Mouse (Mus musculus) forebrain, embryonic 13.5 days (tissue): ENCODE measurements around the gene Tmem235. TPM values are rescaled to one million over a fixed set of nuclear protein-coding genes. Genes with fewer than 3 reads are reported as not detected.

ENCODE experiments used
- ATAC-seq: fragments of 200-750 bp; cut with Nextera tagmentation; 2 replicates; pipeline ENCODE4 v1.8.0; 2017
- H3K27ac ChIP-seq: fragments of 300-500 bp; sonication (generic); 2 replicates; pipeline ENCODE4 v1.5.1; 2015; ENCODE audit warnings: inconsistent platforms, mild to moderate bottlenecking, moderate library complexity
- H3K27me3 ChIP-seq: fragments of 300-500 bp; sonication (generic); 2 replicates; pipeline ENCODE4 v1.6.1; 2015; ENCODE audit warnings: mild to moderate bottlenecking, inconsistent platforms
- H3K36me3 ChIP-seq: fragments of 300-500 bp; sonication (generic); 2 replicates; pipeline ENCODE4 v1.6.1; 2015; ENCODE audit warnings: mild to moderate bottlenecking, inconsistent platforms; ENCODE audit not compliant: poor library complexity, severe bottlenecking
- H3K4me1 ChIP-seq: fragments of 300-500 bp; sonication (generic); 2 replicates; pipeline ENCODE4 v1.6.1; 2015; ENCODE audit warnings: inconsistent platforms
- H3K4me2 ChIP-seq: fragments of 300-500 bp; sonication (generic); 2 replicates; pipeline ENCODE4 v1.6.1; 2015; ENCODE audit warnings: inconsistent platforms, mild to moderate bottlenecking, moderate library complexity
- H3K4me3 ChIP-seq: fragments of 300-500 bp; sonication (generic); 2 replicates; pipeline ENCODE4 v1.5.1; 2015; ENCODE audit warnings: mild to moderate bottlenecking, inconsistent platforms
- H3K9ac ChIP-seq: fragments of 300-500 bp; sonication (generic); 2 replicates; pipeline ENCODE4 v1.6.1; 2015; ENCODE audit warnings: mild to moderate bottlenecking, inconsistent platforms
- H3K9me3 ChIP-seq: fragments of 300-500 bp; sonication (generic); replicated peaks from 2 replicates; pipeline ENCODE4 v1.6.1; 2016; ENCODE audit warnings: inconsistent platforms
- WGBS: fragments of 180-500 bp; shearing (Covaris S2); methylation state at CpG from one replicate; pipeline ENCODE4 v1.1.7; 2015; 5-methylcytosine and 5-hydroxymethylcytosine counted together
- polyA plus RNA-seq: library from polyadenylated mRNA; unstranded; fragments of >200 nt; fragmentation: Nextera tagmentation; extraction: Ambion mirVana; gene quantifications from 2 replicates; pipeline ENCODE4 v1.2.1, GENCODE M21; 2015

Gene Tmem235
- polyA plus RNA-seq, 1 experiment from 2014 or later: not detected

DNA sequence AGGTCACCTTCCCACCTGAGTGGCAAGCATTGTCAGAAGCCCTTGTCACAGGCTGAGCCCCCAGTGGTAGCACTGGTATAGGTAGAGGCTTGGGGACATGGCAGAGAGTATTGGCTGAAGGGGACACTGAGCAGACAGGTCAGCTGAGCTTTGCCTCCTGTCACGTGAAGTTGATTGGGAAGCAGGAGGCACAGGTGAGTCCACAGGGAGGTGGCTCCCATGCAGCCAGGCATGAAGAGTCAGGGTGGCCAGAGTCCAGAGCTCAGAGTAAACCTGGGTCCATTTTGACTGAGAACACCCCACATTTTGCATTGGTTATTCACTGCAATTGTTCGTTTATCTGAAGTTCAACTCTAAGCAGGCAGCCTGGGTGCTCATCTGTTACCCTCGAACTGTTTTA, 7.7 kb upstream of the Tmem235 start:
- no peak for ATAC-seq
- H3K27me3 ChIP-seq: no peaks in the 10 kb centered on the region
- H3K4me2 ChIP-seq: no peak overlapping the region
- H3K4me3 ChIP-seq: no peak overlapping the region
- peaks cover 58% of the 10 kb centered on the region for H3K36me3 ChIP-seq
- no peak overlapping the region for H3K27ac ChIP-seq
- H3K9ac ChIP-seq: no peak overlapping the region
- H3K9me3 ChIP-seq: no peaks in the 10 kb centered on the region
- peaks cover 28% of the 10 kb centered on the region for H3K4me1 ChIP-seq
- 89% methylated on average over 3 of the region's 3 CpGs for WGBS

GRCm38 (mm10) chr11:117854241-117854640, 6.3 kb upstream of the Tmem235 start:
- WGBS: 91% methylated on average over 9 of the region's 9 CpGs
- Histone ChIP-seq H3K9ac (no peak overlapping the region), H3K9me3 (no peaks in the 10 kb centered on the region), H3K27me3 (peaks cover 7% of the 10 kb centered on the region; the same call in 1 of the 2 replicates), H3K4me2 (no peak overlapping the region), H3K4me3 (no peak overlapping the region), H3K4me1 (peaks cover 20% of the 10 kb centered on the region), H3K36me3 (peaks cover 58% of the 10 kb centered on the region), H3K27ac (no peak overlapping the region)
- no peak for ATAC-seq

- H3K27me3 ChIP-seq: peaks cover 19% of the 10 kb centered on the region
- no peak overlapping the region for H3K27ac ChIP-seq
- 95% methylated on average over 5 of the region's 5 CpGs for WGBS
- H3K9ac ChIP-seq: no peak overlapping the region
- H3K4me3 ChIP-seq: no peak overlapping the region
- ATAC-seq: no peak
- peaks cover 58% of the 10 kb centered on the region for H3K36me3 ChIP-seq
- H3K4me1 ChIP-seq: peaks cover 12% of the 10 kb centered on the region
- H3K4me2 ChIP-seq: no peak overlapping the region
- H3K9me3 ChIP-seq: no peaks in the 10 kb centered on the region
Observed at GRCm38 (mm10) chr11:117855360-117855759, 5.2 kb upstream of the Tmem235 start.

- peaks cover 56% of the 10 kb centered on the region for H3K36me3 ChIP-seq
- WGBS: 83% methylated on average over 1 of the region's 1 CpGs
- ATAC-seq: no peak
Observed at GRCm38 (mm10) chr11:117855975-117856374, 4.6 kb upstream of the Tmem235 start.

DNA sequence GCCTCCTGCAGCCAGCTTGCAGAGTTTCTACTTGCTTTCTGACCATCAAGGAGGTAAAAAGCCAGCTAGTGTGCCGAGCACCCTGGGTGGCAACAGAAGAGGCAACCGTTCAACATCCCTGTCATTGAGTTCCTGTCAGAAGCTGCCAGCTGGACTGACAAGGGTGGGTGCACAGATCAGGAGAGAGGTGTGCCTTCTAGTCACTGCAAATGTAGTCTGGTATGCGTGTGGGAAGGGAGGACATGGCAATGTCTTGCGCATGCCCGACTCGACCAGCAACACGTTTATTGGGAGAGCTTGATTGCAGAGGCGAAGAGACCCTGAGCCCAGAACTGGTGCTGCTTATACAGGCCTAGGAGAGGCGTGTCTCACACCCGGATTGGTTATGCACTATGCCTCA, 3.1 kb upstream of the Tmem235 start:
- WGBS: 91% methylated on average over 10 of the region's 10 CpGs
- peaks cover 7% of the 10 kb centered on the region; the same call in 1 of the 2 replicates for H3K4me1 ChIP-seq
- peaks cover 49% of the 10 kb centered on the region for H3K36me3 ChIP-seq
- no peak for ATAC-seq
- no peak overlapping the region for H3K4me2 ChIP-seq
- no peak overlapping the region for H3K4me3 ChIP-seq
- H3K9me3 ChIP-seq: no peaks in the 10 kb centered on the region
- H3K9ac ChIP-seq: no peak overlapping the region
- no peak overlapping the region for H3K27ac ChIP-seq
- peaks cover 39% of the 10 kb centered on the region for H3K27me3 ChIP-seq

More at GRCm38 (mm10) chr11:117855975-117856374, 4.6 kb upstream of the Tmem235 start:
- Histone ChIP-seq H3K27ac (no peak overlapping the region), H3K27me3 (peaks cover 25% of the 10 kb centered on the region), H3K4me1 (peaks cover 10% of the 10 kb centered on the region; the same call in 1 of the 2 replicates), H3K4me2 (no peak overlapping the region), H3K9ac (no peak overlapping the region; the same call in 1 of the 2 replicates), H3K4me3 (no peak overlapping the region), H3K9me3 (no peaks in the 10 kb centered on the region)

DNA sequence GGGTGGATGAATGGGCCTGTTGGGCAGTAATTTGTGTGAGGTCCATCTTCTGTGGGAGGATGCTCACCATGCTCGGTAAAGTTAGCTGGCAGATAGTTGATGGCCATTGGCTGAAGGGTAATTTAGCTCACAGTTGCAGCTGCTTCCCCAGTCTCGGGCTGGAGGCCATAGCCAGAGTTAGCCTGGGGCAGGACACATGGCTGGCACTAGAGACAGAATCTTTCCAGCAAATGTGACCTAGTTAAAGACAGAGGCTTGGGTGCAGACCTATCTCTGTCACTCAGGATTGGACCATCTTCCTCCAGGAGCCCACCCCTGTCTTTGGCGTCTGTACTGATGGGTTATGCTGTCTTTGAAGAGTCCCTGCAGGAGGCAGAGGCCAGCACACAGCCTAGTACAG, 2.2 kb upstream of the Tmem235 start:
- Histone ChIP-seq H3K27ac (no peak overlapping the region), H3K9ac (no peak overlapping the region), H3K4me1 (peaks cover 7% of the 10 kb centered on the region), H3K9me3 (no peaks in the 10 kb centered on the region), H3K27me3 (peaks cover 39% of the 10 kb centered on the region), H3K36me3 (peaks cover 40% of the 10 kb centered on the region), H3K4me2 (no peak overlapping the region), H3K4me3 (no peak overlapping the region)
- 66% methylated on average over 3 of the region's 3 CpGs for WGBS
- ATAC-seq: no peak

DNA sequence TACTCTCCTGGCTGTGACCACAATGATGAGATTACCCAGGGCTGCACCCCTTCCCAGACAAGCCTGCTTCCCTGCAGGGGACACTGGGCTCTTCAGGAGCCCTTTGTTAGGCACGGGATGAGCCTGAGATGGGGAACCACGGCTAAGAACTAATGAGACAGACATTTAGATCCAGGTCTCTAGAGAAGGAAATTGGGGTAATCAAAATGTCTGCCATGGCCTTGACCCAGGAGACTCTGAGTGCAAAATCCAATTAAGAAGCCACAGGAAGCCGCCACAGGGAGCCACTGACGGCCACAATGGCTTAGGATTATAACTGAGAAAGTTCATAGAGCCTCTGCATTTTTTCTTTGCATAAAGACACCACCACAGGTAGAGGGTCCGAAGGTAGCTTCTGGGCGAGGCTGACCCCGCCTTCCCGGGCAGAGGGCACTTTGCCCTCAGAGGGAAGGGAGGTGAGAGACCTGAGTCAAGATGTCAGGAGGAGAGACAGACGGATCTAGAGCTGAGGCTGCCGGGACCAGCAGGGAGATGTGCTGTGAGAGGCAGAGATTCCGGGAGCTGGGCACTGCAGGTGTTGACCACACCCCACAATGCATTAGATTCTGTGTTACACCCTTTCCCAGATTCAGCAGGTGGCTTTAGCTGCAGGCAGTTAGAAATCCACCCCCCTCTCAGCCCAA, 2.8 kb downstream of the Tmem235 start:
- Histone ChIP-seq H3K27ac (no peak overlapping the region), H3K27me3 (peaks cover 49% of the 10 kb centered on the region), H3K36me3 (no peaks in the 10 kb centered on the region), H3K4me2 (no peak overlapping the region), H3K4me3 (no peak overlapping the region), H3K9me3 (no peaks in the 10 kb centered on the region), H3K4me1 (peaks cover 26% of the 10 kb centered on the region), H3K9ac (no peak overlapping the region)
- ATAC-seq: no peak
- WGBS: 14% methylated on average over 11 of the region's 11 CpGs

GRCm38 (mm10) chr11:117864805-117865204, 4.3 kb downstream of the Tmem235 start:
- Histone ChIP-seq H3K9me3 (no peaks in the 10 kb centered on the region), H3K27me3 (peaks cover 36% of the 10 kb centered on the region), H3K4me2 (no peak overlapping the region), H3K4me1 (peaks cover 26% of the 10 kb centered on the region), H3K36me3 (no peaks in the 10 kb centered on the region), H3K27ac (no peak overlapping the region), H3K4me3 (no peak overlapping the region), H3K9ac (no peak overlapping the region)
- 70% methylated on average over 2 of the region's 2 CpGs for WGBS
- no peak for ATAC-seq

GRCm38 (mm10) chr11:117865988-117866387, 5.4 kb downstream of the Tmem235 start:
- H3K4me3 ChIP-seq: no peak overlapping the region
- peaks cover 24% of the 10 kb centered on the region for H3K27me3 ChIP-seq
- WGBS: 7% methylated on average over 6 of the region's 6 CpGs
- no peak for ATAC-seq
- peak overlapping the region; percentile 41; the same call in 1 of the 2 replicates for H3K27ac ChIP-seq
- no peaks in the 10 kb centered on the region for H3K9me3 ChIP-seq
- peaks cover 26% of the 10 kb centered on the region for H3K4me1 ChIP-seq
- peak overlapping the region; percentile 12; the same call in 1 of the 2 replicates for H3K4me2 ChIP-seq
- no peaks in the 10 kb centered on the region for H3K36me3 ChIP-seq
- H3K9ac ChIP-seq: peak overlapping the region; percentile 38; the same call in 1 of the 2 replicates

- Histone ChIP-seq H3K4me1 (peaks cover 37% of the 10 kb centered on the region), H3K9me3 (no peaks in the 10 kb centered on the region), H3K4me3 (no peak overlapping the region), H3K36me3 (no peaks in the 10 kb centered on the region), H3K27ac (no peak overlapping the region), H3K9ac (0 out of 2 replicates have a peak overlapping the region, but pooled peaks have one; percentile 16), H3K4me2 (no peak overlapping the region), H3K27me3 (peaks cover 11% of the 10 kb centered on the region; the same call in 1 of the 2 replicates)
- WGBS: 33% methylated on average over 12 of the region's 12 CpGs
- peak; percentile 41 for ATAC-seq
Observed at GRCm38 (mm10) chr11:117870688-117871365, 10.3 kb downstream of the Tmem235 start.

DNA sequence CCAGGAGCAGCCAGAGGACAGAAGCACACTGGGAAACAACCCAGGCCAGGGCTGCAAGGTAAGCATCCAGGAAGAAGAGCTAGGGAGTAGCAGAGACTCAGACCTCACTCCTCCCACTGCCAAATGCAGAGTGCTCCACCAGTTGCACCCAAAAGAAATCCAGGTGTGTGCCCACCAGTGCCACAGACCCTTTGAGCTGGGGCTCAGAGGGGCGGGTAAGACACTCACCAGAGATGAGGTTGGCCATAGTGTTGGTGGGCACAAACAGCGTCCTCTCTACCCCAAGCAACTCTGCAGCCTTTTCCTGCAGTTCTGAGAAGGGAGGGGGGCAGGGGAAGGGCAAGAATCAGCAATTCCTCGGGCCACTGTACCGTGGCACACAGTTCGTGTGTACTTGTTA, 10.8 kb downstream of the Tmem235 start:
- H3K36me3 ChIP-seq: no peaks in the 10 kb centered on the region
- no peaks in the 10 kb centered on the region for H3K9me3 ChIP-seq
- H3K27ac ChIP-seq: no peak overlapping the region
- 68% methylated on average over 5 of the region's 5 CpGs for WGBS
- H3K4me3 ChIP-seq: no peak overlapping the region
- H3K9ac ChIP-seq: no peak overlapping the region
- ATAC-seq: no peak
- H3K4me1 ChIP-seq: peaks cover 31% of the 10 kb centered on the region
- H3K4me2 ChIP-seq: no peak overlapping the region
- H3K27me3 ChIP-seq: peaks cover 11% of the 10 kb centered on the region; the same call in 1 of the 2 replicates

GRCm38 (mm10) chr11:117871911-117872584, 11.5 kb downstream of the Tmem235 start:
- Histone ChIP-seq H3K4me2 (no peak overlapping the region), H3K9ac (no peak overlapping the region), H3K27me3 (peaks cover 14% of the 10 kb centered on the region; the same call in 1 of the 2 replicates), H3K9me3 (no peaks in the 10 kb centered on the region), H3K4me3 (no peak overlapping the region), H3K27ac (no peak overlapping the region), H3K36me3 (no peaks in the 10 kb centered on the region), H3K4me1 (peaks cover 26% of the 10 kb centered on the region)
- ATAC-seq: no peak
- WGBS: 67% methylated on average over 12 of the region's 12 CpGs
